Mouse (Mus musculus): Measurements from ENCODE around the gene 1700007K13Rik. TPM values are rescaled to one million over a fixed set of nuclear protein-coding genes. Genes with fewer than 3 reads are reported as not detected.

The 1700007K13Rik gene
- polyA plus RNA-seq, 1 experiment from 2014 or later = 0.80 TPM

DNA sequence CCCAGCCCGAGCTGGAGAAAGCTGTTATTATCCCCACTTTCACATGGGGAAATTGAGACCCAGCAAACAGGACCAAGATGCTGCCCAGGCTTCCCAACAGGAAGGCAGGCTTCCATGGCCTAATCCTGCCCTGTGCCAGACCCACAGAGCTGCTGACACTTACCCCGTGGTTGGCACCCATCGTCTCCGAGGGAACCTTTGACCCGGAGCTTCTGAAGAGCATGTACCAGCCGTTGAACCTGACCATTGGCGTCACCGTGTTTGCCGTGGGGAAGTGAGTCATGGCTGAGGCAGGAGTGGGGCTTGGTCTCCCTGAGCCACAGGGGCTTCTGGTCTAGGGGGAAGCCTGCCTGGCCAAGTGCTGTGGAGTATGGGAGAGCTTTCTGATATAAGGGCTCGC, 36.9 kb upstream of the 1700007K13Rik start:
- H3K9ac ChIP-seq (ENCODE audit: low read length) = no peak overlapping the region
- H3K4me3 ChIP-seq (replicated peaks; ENCODE audit: low read length) = no peak overlapping the region
- WGBS = 74% methylated on average over 10 of the region's 10 CpGs
- H3K27me3 ChIP-seq (ENCODE audit: control insufficient read depth, insufficient read depth, low read length) = no peaks in the 10 kb centered on the region
- H3K27ac ChIP-seq (ENCODE audit: low read length) = no peak overlapping the region
- no peak overlapping the region for H3K4me2 ChIP-seq (ENCODE audit: low read depth, low read length)
- no peak for ATAC-seq (ENCODE audit: insufficient read depth, low FRiP score)
- no peaks in the 10 kb centered on the region for H3K4me1 ChIP-seq (ENCODE audit: control insufficient read depth, insufficient read depth, low read length)
- no peaks in the 10 kb centered on the region for H3K36me3 ChIP-seq (ENCODE audit: control insufficient read depth, insufficient read depth, low read length)
- H3K9me3 ChIP-seq (replicated peaks; ENCODE audit: control insufficient read depth, low read length) = no peaks in the 10 kb centered on the region

GRCm38 (mm10) chr2:28498431-28498830, 32.3 kb upstream of the 1700007K13Rik start:
- Histone ChIP-seq H3K4me3 (replicated peaks; ENCODE audit: low read length) (no peak overlapping the region), H3K9ac (ENCODE audit: low read length) (no peak overlapping the region), H3K4me1 (ENCODE audit: control insufficient read depth, insufficient read depth, low read length) (peaks cover 16% of the 10 kb centered on the region), H3K27me3 (ENCODE audit: control insufficient read depth, insufficient read depth, low read length) (no peaks in the 10 kb centered on the region), H3K27ac (ENCODE audit: low read length) (no peak overlapping the region), H3K4me2 (ENCODE audit: low read depth, low read length) (no peak overlapping the region), H3K36me3 (ENCODE audit: control insufficient read depth, insufficient read depth, low read length) (no peaks in the 10 kb centered on the region), H3K9me3 (replicated peaks; ENCODE audit: control insufficient read depth, low read length) (no peaks in the 10 kb centered on the region)
- 74% methylated on average over 4 of the region's 4 CpGs for WGBS
- no peak for ATAC-seq (ENCODE audit: insufficient read depth, low FRiP score)

- H3K27me3 ChIP-seq (ENCODE audit: control insufficient read depth, insufficient read depth, low read length) = no peaks in the 10 kb centered on the region
- H3K4me2 ChIP-seq (ENCODE audit: low read depth, low read length) = peak overlapping the region; percentile 34
- no peak overlapping the region for H3K9ac ChIP-seq (ENCODE audit: low read length)
- H3K4me3 ChIP-seq (replicated peaks; ENCODE audit: low read length) = peak overlapping the region; percentile 30; the same call in 1 of the 2 replicates
- H3K9me3 ChIP-seq (replicated peaks; ENCODE audit: control insufficient read depth, low read length) = no peaks in the 10 kb centered on the region
- H3K4me1 ChIP-seq (ENCODE audit: control insufficient read depth, insufficient read depth, low read length) = peaks cover 16% of the 10 kb centered on the region
- no peak for ATAC-seq (ENCODE audit: insufficient read depth, low FRiP score)
- WGBS = 87% methylated on average over 5 of the region's 5 CpGs
- H3K27ac ChIP-seq (ENCODE audit: low read length) = no peak overlapping the region
- no peaks in the 10 kb centered on the region for H3K36me3 ChIP-seq (ENCODE audit: control insufficient read depth, insufficient read depth, low read length)
Observed at GRCm38 (mm10) chr2:28497561-28497960, 31.4 kb upstream of the 1700007K13Rik start.

- Histone ChIP-seq H3K27ac (ENCODE audit: low read length) (peak within 1 kb of the TSS; percentile 90), H3K9ac (ENCODE audit: low read length) (peak within 1 kb of the TSS; percentile 49), H3K4me3 (replicated peaks; ENCODE audit: low read length) (peak within 1 kb of the TSS; percentile 30), H3K27me3 (ENCODE audit: control insufficient read depth, insufficient read depth, low read length) (no peaks in the 10 kb centered on the region), H3K9me3 (replicated peaks; ENCODE audit: control insufficient read depth, low read length) (no peaks in the 10 kb centered on the region), H3K4me1 (ENCODE audit: control insufficient read depth, insufficient read depth, low read length) (peaks cover 16% of the 10 kb centered on the region), H3K36me3 (ENCODE audit: control insufficient read depth, insufficient read depth, low read length) (no peaks in the 10 kb centered on the region), H3K4me2 (ENCODE audit: low read depth, low read length) (peak within 1 kb of the TSS; percentile 34)
- WGBS = 45% methylated on average over 5 of the region's 5 CpGs
- peak; percentile 75; the same call in 1 of the 2 replicates for ATAC-seq (ENCODE audit: insufficient read depth, low FRiP score)
Observed at GRCm38 (mm10) chr2:28496671-28497070, 30.5 kb upstream of the 1700007K13Rik start, which contains the start of gene Gbgt1. Gbgt1 (plus strand) TSS chr2:28496891.

GRCm38 (mm10) chr2:28495801-28496595, 29.9 kb upstream of the 1700007K13Rik start:
- no peak overlapping the region for H3K4me3 ChIP-seq (replicated peaks; ENCODE audit: low read length)
- no peak for ATAC-seq (ENCODE audit: insufficient read depth, low FRiP score)
- no peaks in the 10 kb centered on the region for H3K27me3 ChIP-seq (ENCODE audit: control insufficient read depth, insufficient read depth, low read length)
- H3K36me3 ChIP-seq (ENCODE audit: control insufficient read depth, insufficient read depth, low read length) = no peaks in the 10 kb centered on the region
- H3K27ac ChIP-seq (ENCODE audit: low read length) = peak overlapping the region; percentile 90
- no peak overlapping the region; the same call in 1 of the 2 replicates for H3K9ac ChIP-seq (ENCODE audit: low read length)
- H3K9me3 ChIP-seq (replicated peaks; ENCODE audit: control insufficient read depth, low read length) = no peaks in the 10 kb centered on the region
- 73% methylated on average over 16 of the region's 16 CpGs for whole genome bisulfite sequencing
- peak overlapping the region; percentile 34; the same call in 1 of the 2 replicates for H3K4me2 ChIP-seq (ENCODE audit: low read depth, low read length)
- peaks cover 16% of the 10 kb centered on the region for H3K4me1 ChIP-seq (ENCODE audit: control insufficient read depth, insufficient read depth, low read length)

DNA sequence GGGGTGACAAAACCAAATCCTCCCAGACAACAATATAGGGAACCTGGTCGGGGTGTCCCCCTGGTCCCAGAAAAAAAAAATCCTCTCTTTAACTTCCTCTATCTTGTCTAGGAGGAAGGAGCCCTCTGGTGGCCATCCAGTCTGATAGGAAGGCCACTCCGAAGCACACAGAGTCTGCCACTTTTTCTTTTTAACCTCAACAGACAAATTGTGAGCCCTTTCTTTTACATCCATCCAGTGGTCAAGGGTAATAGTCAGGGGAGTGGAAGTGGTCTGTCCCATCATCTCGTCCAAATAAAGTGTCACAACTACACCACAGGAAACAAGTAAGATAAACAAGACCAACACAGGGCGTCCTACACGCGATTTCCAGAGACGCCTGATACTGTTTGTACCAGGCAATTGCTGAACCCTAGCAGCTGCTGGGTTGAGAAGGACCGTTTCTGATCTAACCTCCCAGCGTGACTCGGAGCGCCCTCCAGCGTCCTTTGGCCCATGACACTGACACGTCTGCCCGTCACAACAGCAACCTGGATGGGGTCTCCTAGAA, 29.1 kb upstream of the 1700007K13Rik start:
- H3K4me3 ChIP-seq (replicated peaks; ENCODE audit: low read length) = no peak overlapping the region
- H3K4me2 ChIP-seq (ENCODE audit: low read depth, low read length) = no peak overlapping the region
- H3K9ac ChIP-seq (ENCODE audit: low read length) = no peak overlapping the region
- no peaks in the 10 kb centered on the region for H3K9me3 ChIP-seq (replicated peaks; ENCODE audit: control insufficient read depth, low read length)
- no peaks in the 10 kb centered on the region for H3K27me3 ChIP-seq (ENCODE audit: control insufficient read depth, insufficient read depth, low read length)
- 68% methylated on average over 14 of the region's 14 CpGs for WGBS
- ATAC-seq (ENCODE audit: insufficient read depth, low FRiP score) = no peak
- H3K27ac ChIP-seq (ENCODE audit: low read length) = peak overlapping the region; percentile 90; the same call in 1 of the 2 replicates
- peaks cover 16% of the 10 kb centered on the region for H3K4me1 ChIP-seq (ENCODE audit: control insufficient read depth, insufficient read depth, low read length)
- no peaks in the 10 kb centered on the region for H3K36me3 ChIP-seq (ENCODE audit: control insufficient read depth, insufficient read depth, low read length)

DNA sequence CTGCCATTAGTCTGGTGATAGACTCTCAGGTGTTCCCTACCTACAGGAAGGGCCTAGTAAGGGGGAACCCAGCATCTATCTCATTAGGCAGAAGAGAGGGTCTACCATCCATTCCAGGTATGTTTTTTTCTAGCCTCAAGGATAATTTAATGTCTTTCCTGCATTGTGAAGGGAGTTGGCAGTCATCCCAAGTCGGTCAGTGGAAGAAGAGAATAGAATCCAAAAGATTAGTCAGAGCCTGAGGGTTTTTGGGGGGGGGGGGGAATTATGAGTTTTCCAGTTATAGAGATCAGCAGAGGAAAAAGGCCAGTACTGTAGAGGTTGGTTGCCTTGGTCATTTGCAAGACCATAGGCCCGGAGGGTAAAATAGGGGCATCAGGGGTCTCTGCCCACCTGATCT, 28.4 kb upstream of the 1700007K13Rik start:
- H3K27ac ChIP-seq (ENCODE audit: low read length) = no peak overlapping the region

DNA sequence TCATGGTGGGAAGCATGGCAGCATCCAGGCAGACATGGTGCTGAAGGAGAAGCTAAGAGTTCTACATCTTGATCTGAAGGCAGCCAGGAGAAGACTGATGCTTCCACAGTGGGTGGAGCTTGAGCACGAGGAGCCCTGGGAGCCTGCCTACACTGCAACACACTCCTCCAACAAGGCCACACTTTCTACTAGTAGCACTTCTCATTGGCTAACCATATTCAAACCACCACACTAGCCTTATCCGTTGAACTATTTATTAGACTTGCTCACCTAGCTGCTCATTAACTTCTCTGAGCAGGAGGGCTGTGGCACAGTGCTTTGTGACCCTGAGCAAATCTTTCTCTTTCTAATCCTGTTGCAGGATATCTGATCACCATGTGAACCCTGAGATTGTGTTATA, 17.7 kb upstream of the 1700007K13Rik start:
- Histone ChIP-seq H3K4me1 (ENCODE audit: control insufficient read depth, insufficient read depth, low read length) (no peaks in the 10 kb centered on the region), H3K4me3 (replicated peaks; ENCODE audit: low read length) (no peak overlapping the region), H3K27ac (ENCODE audit: low read length) (no peak overlapping the region), H3K4me2 (ENCODE audit: low read depth, low read length) (no peak overlapping the region), H3K27me3 (ENCODE audit: control insufficient read depth, insufficient read depth, low read length) (no peaks in the 10 kb centered on the region), H3K9ac (ENCODE audit: low read length) (no peak overlapping the region), H3K9me3 (replicated peaks; ENCODE audit: control insufficient read depth, low read length) (no peaks in the 10 kb centered on the region), H3K36me3 (ENCODE audit: control insufficient read depth, insufficient read depth, low read length) (no peaks in the 10 kb centered on the region)
- WGBS = 48% methylated on average over 2 of the region's 2 CpGs
- no peak for ATAC-seq (ENCODE audit: insufficient read depth, low FRiP score)

More for the DNA sequence above, 28.4 kb upstream of the 1700007K13Rik start:
- H3K9me3 ChIP-seq (replicated peaks; ENCODE audit: control insufficient read depth, low read length) = no peaks in the 10 kb centered on the region
- WGBS = 69% methylated on average over 2 of the region's 2 CpGs
- no peaks in the 10 kb centered on the region for H3K27me3 ChIP-seq (ENCODE audit: control insufficient read depth, insufficient read depth, low read length)
- no peak overlapping the region for H3K4me2 ChIP-seq (ENCODE audit: low read depth, low read length)
- H3K9ac ChIP-seq (ENCODE audit: low read length) = no peak overlapping the region
- H3K4me3 ChIP-seq (replicated peaks; ENCODE audit: low read length) = no peak overlapping the region
- peaks cover 16% of the 10 kb centered on the region for H3K4me1 ChIP-seq (ENCODE audit: control insufficient read depth, insufficient read depth, low read length)
- no peak for ATAC-seq (ENCODE audit: insufficient read depth, low FRiP score)
- no peaks in the 10 kb centered on the region for H3K36me3 ChIP-seq (ENCODE audit: control insufficient read depth, insufficient read depth, low read length)

Measured in stomach, embryonic 16.5 days (tissue).